Mouse (Mus musculus): Measurements from ENCODE around the gene M1ap. TPM values are rescaled to one million over a fixed set of nuclear protein-coding genes. Genes with fewer than 3 reads are reported as not detected.

M1ap gene
- polyA plus RNA-seq, 2 experiments, result 9.4 to 14.4 TPM

DNA sequence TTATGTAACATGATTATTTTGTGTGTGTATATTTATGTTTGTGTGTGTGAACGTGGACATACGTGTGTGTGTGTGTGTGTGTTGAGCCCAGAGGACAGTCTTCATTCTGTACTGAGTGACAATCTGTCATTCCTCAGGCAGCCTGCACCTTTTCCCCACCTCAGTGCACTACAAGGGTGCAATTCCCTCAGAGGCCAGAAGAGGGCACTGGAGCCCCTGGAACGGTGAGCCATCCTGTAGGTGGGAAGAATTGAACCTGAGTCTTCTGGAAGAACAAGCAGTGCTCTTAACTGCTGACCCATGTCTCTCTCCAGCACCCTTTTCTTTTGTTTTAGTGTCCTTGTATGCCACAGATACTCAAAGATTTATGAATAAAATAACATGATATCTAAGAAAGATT is 30.8 kb upstream of the M1ap start:
- Histone ChIP-seq H3K9me3 (ENCODE audit: control insufficient read depth, low read length) (no peaks in the 10 kb centered on the region), H3K36me3 (replicated peaks; ENCODE audit: control insufficient read depth, insufficient read depth, low read depth) (no peaks in the 10 kb centered on the region), H3K27me3 (ENCODE audit: control insufficient read depth, insufficient read depth, low read length) (no peaks in the 10 kb centered on the region), H3K4me2 (ENCODE audit: low read depth) (no peak overlapping the region), H3K4me3 (ENCODE audit: insufficient read depth in 1 of 2, low read depth in 2 of 2, low read length in 2 of 2) (no peak overlapping the region), H3K4me1 (replicated peaks; ENCODE audit: control insufficient read depth in 2 of 2, insufficient read depth in 2 of 2, low read length in 1 of 2) (no peaks in the 10 kb centered on the region), H3K27ac (no peak overlapping the region), H3K9ac (replicated peaks) (no peak overlapping the region)
- WGBS (ENCODE audit: insufficient replicate concordance), result 12% methylated on average over 3 of the region's 3 CpGs
- TF ChIP-seq EP300 (IDR thresholded peaks at IDR 0.05; ENCODE audit: low read depth) (no peak), CTCF (IDR thresholded peaks at IDR 0.05; ENCODE audit: low read depth) (peak; percentile 94)
- ATAC-seq (ENCODE audit: insufficient read depth) (no peak), DNase-seq (ENCODE audit: low read depth in 3 of 3, low spot score in 3 of 3) (peak in 2 of 3 experiments; percentile 29)

DNA sequence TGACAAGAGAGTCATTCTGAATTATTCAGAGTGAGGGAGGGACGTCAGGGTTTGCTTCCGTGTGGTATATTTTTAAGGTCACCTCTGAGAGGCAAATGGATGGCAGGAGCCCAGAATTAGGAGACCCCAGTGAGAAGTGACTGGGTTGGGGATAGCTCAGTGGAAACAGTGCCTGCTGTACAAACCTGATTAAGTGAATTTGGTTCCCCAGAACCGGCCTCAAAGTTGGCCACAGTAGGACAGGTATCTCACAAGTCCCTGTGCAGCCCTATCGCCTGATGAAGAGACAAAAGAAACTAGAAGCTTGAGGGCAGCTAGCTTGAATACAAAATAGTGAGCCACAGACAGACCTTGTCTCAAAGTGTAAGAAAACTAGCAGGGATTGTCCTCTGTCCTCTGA is 30.2 kb upstream of the M1ap start:
- Histone ChIP-seq H3K4me3 (ENCODE audit: insufficient read depth in 1 of 2, low read depth in 2 of 2, low read length in 2 of 2) (no peak overlapping the region), H3K36me3 (replicated peaks; ENCODE audit: control insufficient read depth, insufficient read depth, low read depth) (no peaks in the 10 kb centered on the region), H3K4me2 (ENCODE audit: low read depth) (no peak overlapping the region), H3K4me1 (replicated peaks; ENCODE audit: control insufficient read depth in 2 of 2, insufficient read depth in 2 of 2, low read length in 1 of 2) (no peaks in the 10 kb centered on the region), H3K27ac (no peak overlapping the region), H3K27me3 (ENCODE audit: control insufficient read depth, insufficient read depth, low read length) (no peaks in the 10 kb centered on the region), H3K9me3 (ENCODE audit: control insufficient read depth, low read length) (no peaks in the 10 kb centered on the region), H3K9ac (replicated peaks) (no peak overlapping the region)
- DNase-seq (ENCODE audit: low read depth in 3 of 3, low spot score in 3 of 3) (no peak), ATAC-seq (ENCODE audit: insufficient read depth) (no peak)
- TF ChIP-seq EP300 (IDR thresholded peaks at IDR 0.05; ENCODE audit: low read depth), result no peak
- no peak for TF ChIP-seq CTCF (IDR thresholded peaks at IDR 0.05; ENCODE audit: low read depth)
- WGBS (ENCODE audit: insufficient replicate concordance), result 59% methylated on average over 4 of the region's 4 CpGs

GRCm38 (mm10) chr6:82917076-82917777 is 29.5 kb upstream of the M1ap start:
- Histone ChIP-seq H3K27ac (no peak overlapping the region), H3K36me3 (replicated peaks; ENCODE audit: control insufficient read depth, insufficient read depth, low read depth) (no peaks in the 10 kb centered on the region), H3K9ac (replicated peaks) (no peak overlapping the region), H3K9me3 (ENCODE audit: control insufficient read depth, low read length) (no peaks in the 10 kb centered on the region), H3K4me3 (ENCODE audit: insufficient read depth in 1 of 2, low read depth in 2 of 2, low read length in 2 of 2) (no peak overlapping the region), H3K4me1 (replicated peaks; ENCODE audit: control insufficient read depth in 2 of 2, insufficient read depth in 2 of 2, low read length in 1 of 2) (no peaks in the 10 kb centered on the region), H3K4me2 (ENCODE audit: low read depth) (no peak overlapping the region), H3K27me3 (ENCODE audit: control insufficient read depth, insufficient read depth, low read length) (no peaks in the 10 kb centered on the region)
- 65% methylated on average over 26 of the region's 26 CpGs for WGBS (ENCODE audit: insufficient replicate concordance)
- DNase-seq (ENCODE audit: low read depth in 3 of 3, low spot score in 3 of 3), result no peak
- no peak for TF ChIP-seq CTCF (IDR thresholded peaks at IDR 0.05; ENCODE audit: low read depth)
- TF ChIP-seq EP300 (IDR thresholded peaks at IDR 0.05; ENCODE audit: low read depth), result no peak
- ATAC-seq (ENCODE audit: insufficient read depth), result no peak

DNA sequence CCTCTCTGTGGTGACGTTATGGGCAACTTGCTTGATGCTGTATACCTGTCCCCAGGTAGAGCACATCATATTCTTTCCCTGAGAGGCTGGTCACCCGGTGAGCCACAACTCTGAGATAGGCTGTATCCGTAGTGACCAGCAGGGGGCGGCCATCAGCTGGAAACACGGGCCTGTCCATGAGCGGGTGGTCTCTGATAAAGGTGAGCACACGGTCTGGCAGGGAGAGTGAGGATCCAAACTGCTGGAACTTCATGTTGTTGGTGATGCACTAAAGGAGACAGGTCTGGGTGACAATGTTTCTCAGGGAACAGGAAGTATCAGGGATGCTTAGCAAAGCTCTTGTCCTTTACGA is 28.9 kb upstream of the M1ap start:
- Histone ChIP-seq H3K9me3 (ENCODE audit: control insufficient read depth, low read length) (no peaks in the 10 kb centered on the region), H3K4me3 (ENCODE audit: insufficient read depth in 1 of 2, low read depth in 2 of 2, low read length in 2 of 2) (no peak overlapping the region), H3K27ac (no peak overlapping the region), H3K4me2 (ENCODE audit: low read depth) (no peak overlapping the region), H3K4me1 (replicated peaks; ENCODE audit: control insufficient read depth in 2 of 2, insufficient read depth in 2 of 2, low read length in 1 of 2) (no peaks in the 10 kb centered on the region), H3K27me3 (ENCODE audit: control insufficient read depth, insufficient read depth, low read length) (no peaks in the 10 kb centered on the region), H3K36me3 (replicated peaks; ENCODE audit: control insufficient read depth, insufficient read depth, low read depth) (no peaks in the 10 kb centered on the region), H3K9ac (replicated peaks) (no peak overlapping the region)
- DNase-seq (ENCODE audit: low read depth in 3 of 3, low spot score in 3 of 3) (no peak), ATAC-seq (ENCODE audit: insufficient read depth) (no peak)
- 14% methylated on average over 8 of the region's 8 CpGs for WGBS (ENCODE audit: insufficient replicate concordance)
- TF ChIP-seq EP300 (IDR thresholded peaks at IDR 0.05; ENCODE audit: low read depth) (no peak), CTCF (IDR thresholded peaks at IDR 0.05; ENCODE audit: low read depth) (peak; percentile 88)

DNA sequence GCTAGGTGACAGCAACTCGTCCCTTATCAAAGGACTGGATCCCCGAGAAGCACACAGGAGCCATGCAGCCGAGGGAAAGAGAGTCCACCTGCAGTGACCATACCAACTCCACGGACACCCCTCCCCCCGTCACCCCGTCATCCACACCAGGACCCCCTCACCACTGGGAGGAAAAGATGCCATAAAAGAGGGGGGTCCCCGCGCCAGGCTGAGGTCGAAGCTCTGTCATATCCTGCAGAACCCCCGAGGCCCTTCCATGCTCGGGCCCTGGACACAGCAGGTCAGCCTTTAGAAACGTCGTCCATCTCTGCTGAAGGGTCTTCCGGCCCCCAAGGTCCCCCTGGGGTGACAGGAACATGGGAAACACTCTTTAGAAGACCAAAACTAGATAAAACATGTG is 28.3 kb upstream of the M1ap start:
- Histone ChIP-seq H3K27ac (no peak overlapping the region), H3K4me1 (replicated peaks; ENCODE audit: control insufficient read depth in 2 of 2, insufficient read depth in 2 of 2, low read length in 1 of 2) (no peaks in the 10 kb centered on the region), H3K9me3 (ENCODE audit: control insufficient read depth, low read length) (no peaks in the 10 kb centered on the region), H3K27me3 (ENCODE audit: control insufficient read depth, insufficient read depth, low read length) (no peaks in the 10 kb centered on the region), H3K9ac (replicated peaks) (no peak overlapping the region), H3K36me3 (replicated peaks; ENCODE audit: control insufficient read depth, insufficient read depth, low read depth) (no peaks in the 10 kb centered on the region), H3K4me2 (ENCODE audit: low read depth) (no peak overlapping the region), H3K4me3 (ENCODE audit: insufficient read depth in 1 of 2, low read depth in 2 of 2, low read length in 2 of 2) (no peak overlapping the region)
- TF ChIP-seq CTCF (IDR thresholded peaks at IDR 0.05; ENCODE audit: low read depth), result no peak
- TF ChIP-seq EP300 (IDR thresholded peaks at IDR 0.05; ENCODE audit: low read depth), result no peak
- no peak for DNase-seq (ENCODE audit: low read depth in 3 of 3, low spot score in 3 of 3)
- no peak for ATAC-seq (ENCODE audit: insufficient read depth)
- WGBS (ENCODE audit: insufficient replicate concordance), result 68% methylated on average over 14 of the region's 14 CpGs
